Mouse (Mus musculus) heart, embryonic 14.5 days (tissue): ENCODE data around the gene Sowaha. TPM values are rescaled to one million over a fixed set of nuclear protein-coding genes. Genes with fewer than 3 reads are reported as not detected.

Source experiments
- ATAC-seq: fragments of 200-750 bp; cut with Nextera tagmentation; 2 replicates; pipeline ENCODE4 v1.8.0; 2017; ENCODE audit warnings: low read depth, moderate TSS enrichment; ENCODE audit not compliant: insufficient number of reproducible peaks, insufficient read depth, low FRiP score
- H3K27ac ChIP-seq, 2 experiments: fragments of 200-500 bp in 1 of 2; fragments of 300-500 bp in 1 of 2; sonication (generic) in 1 of 2; replicated peaks in 1 of 2; 2 replicates each; pipeline ENCODE4 v1.5.1; 2012 to 2014; ENCODE audit warnings: low read depth in 2 of 2, low read length in 2 of 2, control low read depth in 1 of 2, mild to moderate bottlenecking in 1 of 2, mixed read lengths in 1 of 2; ENCODE audit not compliant: control insufficient read depth in 1 of 2, insufficient read depth in 1 of 2
- H3K27me3 ChIP-seq: fragments of 300-500 bp; sonication (generic); 2 replicates; pipeline ENCODE4 v1.6.1; 2014; ENCODE audit warnings: mild to moderate bottlenecking, low read length, control low read depth; ENCODE audit not compliant: control insufficient read depth, insufficient read depth
- H3K36me3 ChIP-seq: fragments of 300-500 bp; sonication (generic); 2 replicates; pipeline ENCODE4 v1.6.1; 2014; ENCODE audit warnings: mild to moderate bottlenecking, control low read depth, low read length, mixed read lengths; ENCODE audit not compliant: control insufficient read depth, insufficient read depth
- H3K4me1 ChIP-seq, 2 experiments: fragments of 200-500 bp in 1 of 2; fragments of 300-500 bp in 1 of 2; sonication (generic) in 1 of 2; 2 replicates each; pipeline ENCODE4 v1.6.1; 2012 to 2014; ENCODE audit warnings: low read length in 2 of 2, control low read depth in 1 of 2, mixed read lengths in 1 of 2; ENCODE audit not compliant: control insufficient read depth in 2 of 2, insufficient read depth in 2 of 2
- H3K4me2 ChIP-seq: fragments of 300-500 bp; sonication (generic); 2 replicates; pipeline ENCODE4 v1.6.1; 2014; ENCODE audit warnings: mild to moderate bottlenecking, low read length
- H3K4me3 ChIP-seq, 2 experiments: fragments of 200-500 bp in 1 of 2; fragments of 300-500 bp in 1 of 2; sonication (generic) in 1 of 2; 2 replicates each; pipeline ENCODE4 v1.5.1; 2012 to 2014; ENCODE audit warnings: low read length in 2 of 2, mild to moderate bottlenecking in 2 of 2, control low read depth in 1 of 2, low read depth in 1 of 2, moderate library complexity in 1 of 2; ENCODE audit not compliant: control insufficient read depth in 1 of 2, insufficient read depth in 1 of 2
- H3K9ac ChIP-seq: fragments of 300-500 bp; sonication (generic); 2 replicates; pipeline ENCODE4 v1.6.1; 2014; ENCODE audit warnings: mild to moderate bottlenecking, low read length
- H3K9me3 ChIP-seq: fragments of 300-500 bp; sonication (generic); 2 replicates; pipeline ENCODE4 v1.6.1; 2016; ENCODE audit warnings: low read length, control low read depth; ENCODE audit not compliant: control insufficient read depth
- WGBS: fragments of 180-500 bp; shearing (Covaris S2); extraction: QIAGEN DNeasy Blood & Tissue Kit; methylation state at CpG from one replicate; pipeline ENCODE4 v1.1.7; 2014; 5-methylcytosine and 5-hydroxymethylcytosine counted together
- polyA plus RNA-seq: library from polyadenylated mRNA; unstranded; fragments of >200 nt; fragmentation: Nextera tagmentation; extraction: Ambion mirVana; gene quantifications from 2 replicates; pipeline ENCODE4 v1.2.1, GENCODE M21; 2014

Sowaha gene
- polyA plus RNA-seq, 1 experiment from 2014 or later = 0.18 TPM

- Histone ChIP-seq H3K4me3 (no peak overlapping the region), H3K36me3 (no peaks in the 10 kb centered on the region), H3K4me1 (peaks cover 8 to 12% of the 10 kb centered on the region in 2 experiments; a peak in 3 of 4 replicates), H3K27ac (no peak overlapping the region), H3K4me2 (no peak overlapping the region), H3K27me3 (no peaks in the 10 kb centered on the region), H3K9me3 (no peaks in the 10 kb centered on the region), H3K9ac (no peak overlapping the region)
- no peak for ATAC-seq
- WGBS = 90% methylated on average over 13 of the region's 13 CpGs
These were observed 33.9 kb downstream of the Sowaha start for GRCm38 (mm10) chr11:53446183-53446582.

DNA sequence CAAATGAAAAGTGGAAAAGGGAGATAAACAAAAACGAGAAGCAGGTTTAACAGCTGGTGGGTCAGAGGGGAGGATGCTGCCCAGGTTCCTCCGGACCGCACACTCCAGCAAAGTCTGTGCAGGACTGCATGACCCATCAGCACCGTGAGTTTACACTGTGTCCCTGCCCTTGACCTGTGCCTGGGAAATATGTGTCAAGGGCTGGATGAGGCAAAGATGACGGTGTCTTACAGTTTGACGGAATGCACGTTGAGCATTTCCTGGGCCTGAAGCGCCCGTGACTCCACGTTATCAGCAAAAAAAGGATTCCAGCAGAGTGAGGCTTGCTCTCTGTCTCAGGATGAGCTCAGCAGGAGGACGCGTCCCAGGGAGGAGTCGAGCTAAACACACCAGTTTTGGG is 34.5 kb downstream of the Sowaha start:
- H3K4me2 ChIP-seq = no peak overlapping the region
- H3K36me3 ChIP-seq = no peaks in the 10 kb centered on the region
- no peak overlapping the region for H3K4me3 ChIP-seq
- H3K9me3 ChIP-seq = no peaks in the 10 kb centered on the region
- no peak for ATAC-seq
- H3K27ac ChIP-seq = no peak overlapping the region
- WGBS = 30% methylated on average over 13 of the region's 13 CpGs
- H3K4me1 ChIP-seq = peaks cover 7 to 12% of the 10 kb centered on the region in 2 experiments; a peak in 3 of 4 replicates
- H3K27me3 ChIP-seq = no peaks in the 10 kb centered on the region
- H3K9ac ChIP-seq = no peak overlapping the region

GRCm38 (mm10) chr11:53443861-53444260 is 36.2 kb downstream of the Sowaha start:
- ATAC-seq = no peak
- WGBS = 36% methylated on average over 6 of the region's 6 CpGs
- no peaks in the 10 kb centered on the region for H3K27me3 ChIP-seq

DNA sequence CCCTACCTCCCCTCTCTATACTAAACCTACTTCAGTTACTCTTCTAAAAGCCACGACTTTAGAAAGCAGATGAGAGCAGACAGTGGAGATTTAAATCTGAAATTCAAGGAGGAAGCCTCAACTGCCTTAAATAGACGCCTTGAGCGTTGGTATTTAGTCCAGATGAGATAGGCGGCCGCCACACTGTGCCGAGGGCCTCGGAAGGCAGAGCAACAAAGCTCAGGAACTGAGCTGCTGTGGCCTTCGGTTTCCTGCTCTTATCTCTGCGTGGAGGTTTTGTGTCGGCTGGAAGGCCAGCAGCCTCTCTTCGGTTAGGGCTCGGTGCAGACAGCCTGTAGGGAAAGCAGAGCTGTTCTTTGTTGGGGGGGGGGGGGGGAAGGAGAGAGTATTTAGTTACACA is 38.2 kb downstream of the Sowaha start:
- Histone ChIP-seq H3K4me2 (peak overlapping the region; percentile 47), H3K36me3 (no peaks in the 10 kb centered on the region), H3K27ac (peak overlapping the region; percentile 87 to 88), H3K27me3 (no peaks in the 10 kb centered on the region), H3K4me1 (peaks cover 4 to 12% of the 10 kb centered on the region in 2 experiments; a peak in 3 of 4 replicates), H3K9me3 (no peaks in the 10 kb centered on the region), H3K9ac (peak overlapping the region; percentile 59), H3K4me3 (no peak overlapping the region)
- 0 out of 2 replicates have a peak, but pooled peaks have one; percentile 37 for ATAC-seq
- 2% methylated on average over 12 of the region's 12 CpGs for WGBS

More at GRCm38 (mm10) chr11:53443861-53444260, 36.2 kb downstream of the Sowaha start:
- no peak overlapping the region for H3K4me2 ChIP-seq
- H3K4me3 ChIP-seq = no peak overlapping the region
- H3K4me1 ChIP-seq = peaks cover 5 to 12% of the 10 kb centered on the region in 2 experiments; a peak in 3 of 4 replicates
- H3K9me3 ChIP-seq = no peaks in the 10 kb centered on the region
- H3K27ac ChIP-seq = no peak overlapping the region
- H3K36me3 ChIP-seq = no peaks in the 10 kb centered on the region
- no peak overlapping the region for H3K9ac ChIP-seq

DNA sequence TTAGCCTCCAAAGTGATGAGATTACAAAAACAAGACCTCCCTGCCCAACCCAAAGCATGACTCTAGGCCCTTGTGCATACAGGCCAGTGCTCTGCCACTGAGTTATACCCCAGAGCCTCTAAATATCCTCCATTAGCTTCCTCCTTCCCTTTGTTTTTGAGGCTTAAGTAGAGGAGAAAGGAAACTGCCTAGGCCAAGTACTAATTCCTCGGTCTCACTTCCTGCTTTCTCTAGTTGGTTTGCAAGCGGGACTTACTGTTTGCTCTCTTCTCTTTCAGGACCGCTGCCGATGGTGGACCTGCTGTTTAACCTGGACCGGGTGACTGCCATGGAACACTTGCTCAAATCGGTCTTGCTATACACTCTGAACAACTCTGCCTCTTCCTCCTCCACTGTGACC is 43.7 kb downstream of the Sowaha start:
- ATAC-seq = no peak
- no peak overlapping the region for H3K27ac ChIP-seq
- 80% methylated on average over 6 of the region's 6 CpGs for WGBS
- H3K4me1 ChIP-seq = peaks cover 2 to 4% of the 10 kb centered on the region in 2 experiments; a peak in 3 of 4 replicates
- H3K9ac ChIP-seq = no peak overlapping the region
- H3K4me2 ChIP-seq = no peak overlapping the region
- H3K9me3 ChIP-seq = no peaks in the 10 kb centered on the region
- H3K4me3 ChIP-seq = no peak overlapping the region
- no peaks in the 10 kb centered on the region for H3K36me3 ChIP-seq
- no peaks in the 10 kb centered on the region for H3K27me3 ChIP-seq

DNA sequence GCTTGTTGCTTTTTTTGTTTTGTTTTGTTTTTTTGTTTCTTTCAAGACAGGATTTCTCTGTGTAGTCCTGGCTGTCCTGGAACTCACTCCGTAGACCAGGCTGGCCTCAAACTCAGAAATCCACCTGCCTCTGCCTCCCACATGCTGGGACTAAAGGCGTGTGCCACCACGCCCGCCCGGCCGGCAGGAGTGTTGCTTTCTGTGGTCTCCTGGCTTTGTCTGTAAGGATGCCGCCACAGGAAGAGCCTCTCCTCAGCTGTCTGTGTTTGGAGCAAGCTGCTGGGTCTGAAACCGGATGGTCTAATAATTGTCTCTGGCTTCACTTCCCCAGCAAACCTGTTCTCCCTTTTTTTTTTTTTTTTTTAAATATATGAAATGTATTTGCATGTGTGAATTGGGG is 44.6 kb downstream of the Sowaha start:
- H3K27me3 ChIP-seq = no peaks in the 10 kb centered on the region
- H3K4me2 ChIP-seq = no peak overlapping the region
- no peak overlapping the region for H3K27ac ChIP-seq
- no peaks in the 10 kb centered on the region for H3K9me3 ChIP-seq
- H3K4me3 ChIP-seq = no peak overlapping the region
- no peak overlapping the region for H3K9ac ChIP-seq
- no peaks in the 10 kb centered on the region for H3K36me3 ChIP-seq
- peaks cover 2 to 5% of the 10 kb centered on the region in 2 experiments; a peak in 3 of 4 replicates for H3K4me1 ChIP-seq
- 71% methylated on average over 8 of the region's 8 CpGs for WGBS
- ATAC-seq = no peak

- Histone ChIP-seq H3K27ac (no peak overlapping the region), H3K9me3 (no peaks in the 10 kb centered on the region), H3K4me2 (no peak overlapping the region), H3K27me3 (no peaks in the 10 kb centered on the region), H3K4me1 (peaks cover 2 to 14% of the 10 kb centered on the region in 2 experiments), H3K36me3 (peaks cover 10% of the 10 kb centered on the region), H3K4me3 (no peak overlapping the region), H3K9ac (no peak overlapping the region)
- ATAC-seq = no peak
- WGBS = 27% methylated on average over 6 of the region's 6 CpGs
These were observed 47.0 kb downstream of the Sowaha start for GRCm38 (mm10) chr11:53433057-53433456.
